Mouse (Mus musculus) frontal cortex, postnatal 10 days (tissue): ENCODE results near the gene Bcl11a.

Experiments
- DNase-seq, 2 experiments: peaks; one replicate each; pipeline ENCODE4 v3.0.0; 2022; ENCODE audit warnings: low spot score in 2 of 2, mixed read lengths in 1 of 2

Bcl11a gene

GRCm38 (mm10) chr11:24152076-24152784, 74.4 kb downstream of the Bcl11a start:
- DNase-seq = no peak

DNA sequence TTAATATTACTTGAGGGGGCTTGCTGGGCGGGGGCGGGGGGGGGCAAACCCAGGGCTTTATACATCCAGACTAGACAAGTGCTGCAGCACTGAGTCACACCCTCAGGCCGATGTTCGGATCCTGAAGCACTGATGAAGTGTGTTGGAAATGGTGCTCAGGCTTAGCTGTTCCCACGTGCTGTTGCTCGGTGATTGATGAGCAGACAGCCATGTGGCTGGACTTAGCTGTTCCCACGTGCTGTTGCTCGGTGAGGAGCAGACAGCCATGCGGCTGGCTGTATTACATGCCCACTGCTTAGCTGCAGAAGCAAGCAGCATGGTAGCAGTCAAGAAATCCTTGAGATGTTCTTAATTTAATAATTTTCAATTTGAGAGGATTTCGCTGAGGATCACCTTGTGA, 75.2 kb downstream of the Bcl11a start:
- no peak for DNase-seq

DNA sequence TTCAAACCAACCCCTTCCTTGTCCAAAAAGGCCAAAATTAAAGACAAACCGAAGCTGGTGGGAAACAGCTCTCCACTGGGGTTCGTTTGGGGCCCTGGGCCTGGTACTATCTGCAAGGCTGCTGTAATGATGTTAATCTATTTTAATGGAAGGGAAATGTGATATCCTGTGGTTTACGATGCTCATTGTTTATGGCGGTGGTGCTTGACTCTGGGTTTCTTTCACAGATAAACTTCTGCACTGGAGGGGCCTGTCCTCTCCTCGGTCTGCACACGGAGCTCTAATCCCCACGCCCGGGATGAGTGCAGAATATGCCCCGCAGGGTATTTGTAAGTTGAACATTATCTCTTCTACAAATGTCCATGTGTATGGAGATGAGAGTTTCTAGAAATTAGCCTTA, 80.2 kb downstream of the Bcl11a start:
- no peak for DNase-seq

- no peak for DNase-seq
Observed at GRCm38 (mm10) chr11:24159656-24160055, 81.8 kb downstream of the Bcl11a start.

- no peak for DNase-seq
Observed at GRCm38 (mm10) chr11:24161458-24161857, 83.6 kb downstream of the Bcl11a start.

GRCm38 (mm10) chr11:24162056-24162455, 84.2 kb downstream of the Bcl11a start:
- peak in 1 of 2 experiments; percentile 59 for DNase-seq

DNA sequence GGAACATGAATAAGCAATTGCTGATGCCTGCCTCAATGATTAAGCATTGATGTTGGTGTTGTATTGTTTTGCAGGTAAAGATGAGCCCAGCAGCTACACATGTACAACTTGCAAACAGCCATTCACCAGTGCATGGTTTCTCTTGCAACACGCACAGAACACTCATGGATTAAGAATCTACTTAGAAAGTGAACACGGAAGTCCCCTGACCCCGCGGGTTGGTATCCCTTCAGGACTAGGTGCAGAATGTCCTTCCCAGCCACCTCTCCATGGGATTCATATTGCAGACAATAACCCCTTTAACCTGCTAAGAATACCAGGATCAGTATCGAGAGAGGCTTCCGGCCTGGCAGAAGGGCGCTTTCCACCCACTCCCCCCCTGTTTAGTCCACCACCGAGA, 85.2 kb downstream of the Bcl11a start:
- DNase-seq = no peak

GRCm38 (mm10) chr11:24164065-24164464, 86.2 kb downstream of the Bcl11a start:
- no peak for DNase-seq

- no peak for DNase-seq
Observed at GRCm38 (mm10) chr11:24171675-24172285, 93.9 kb downstream of the Bcl11a start.

GRCm38 (mm10) chr11:24172585-24172984, 94.7 kb downstream of the Bcl11a start:
- DNase-seq = no peak

GRCm38 (mm10) chr11:24174161-24174792, 96.4 kb downstream of the Bcl11a start:
- no peak for DNase-seq

DNA sequence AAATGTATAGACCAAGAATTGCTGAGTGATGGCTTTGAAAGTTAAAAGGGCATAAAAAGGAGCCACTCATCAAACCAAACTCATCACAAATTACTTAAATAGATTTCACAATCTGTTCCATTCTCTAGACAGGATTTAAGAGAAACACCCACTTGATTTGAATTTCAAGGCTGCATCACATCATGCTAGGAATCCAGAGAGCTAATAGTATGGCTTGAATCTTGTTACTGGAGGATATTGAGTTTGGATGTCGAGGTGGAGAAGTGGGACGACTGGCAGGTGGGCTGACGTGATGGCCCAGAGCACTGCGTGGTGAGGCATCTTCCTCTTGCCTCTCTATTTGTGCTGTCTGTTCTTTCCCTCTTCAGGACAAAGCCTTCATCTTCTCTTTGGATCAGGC, 99.6 kb downstream of the Bcl11a start:
- DNase-seq = no peak

GRCm38 (mm10) chr11:24178823-24179476, 101.1 kb downstream of the Bcl11a start:
- DNase-seq = no peak

GRCm38 (mm10) chr11:24180040-24180439, 102.2 kb downstream of the Bcl11a start:
- DNase-seq = no peak

DNA sequence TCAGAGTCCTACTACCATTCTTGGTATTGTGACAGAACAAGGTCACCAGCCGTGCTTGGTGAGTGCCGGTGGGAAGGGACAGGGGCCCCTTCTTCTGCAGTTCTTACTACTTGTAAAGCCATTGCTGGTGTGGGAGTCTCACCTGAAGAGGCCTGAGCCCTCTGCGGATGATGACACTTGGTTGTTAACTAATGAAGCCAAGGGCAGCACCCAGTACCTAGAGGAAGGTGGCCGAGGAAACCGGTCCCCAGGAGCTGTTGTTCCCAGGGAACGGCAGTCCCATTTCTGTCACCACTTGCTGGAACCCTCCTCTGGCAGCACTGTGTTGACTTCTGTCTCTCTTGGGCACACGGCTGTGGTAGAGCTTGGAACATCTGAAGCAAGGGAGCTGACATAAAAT, 105.6 kb downstream of the Bcl11a start:
- no peak for DNase-seq

DNA sequence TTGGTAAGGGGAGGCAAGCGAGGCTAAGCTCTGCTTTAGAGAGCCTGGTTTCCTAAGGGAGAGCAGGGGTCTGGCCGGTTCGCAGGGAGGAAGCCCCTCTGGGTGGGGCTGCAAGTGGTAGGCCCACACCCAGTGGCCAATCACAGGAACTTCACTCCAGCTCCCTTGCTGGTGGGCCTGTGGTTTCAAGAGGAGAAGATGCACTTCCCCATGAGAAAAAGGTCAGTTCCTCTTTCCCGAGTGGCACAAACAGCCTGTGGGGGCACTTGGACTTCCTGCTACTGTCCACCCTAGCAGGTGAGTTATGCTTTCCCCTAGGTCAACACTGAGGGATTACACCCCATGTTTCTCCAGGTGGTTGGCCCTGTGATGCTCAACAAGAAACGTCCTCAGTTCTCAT, 107.1 kb downstream of the Bcl11a start:
- DNase-seq = no peak

DNA sequence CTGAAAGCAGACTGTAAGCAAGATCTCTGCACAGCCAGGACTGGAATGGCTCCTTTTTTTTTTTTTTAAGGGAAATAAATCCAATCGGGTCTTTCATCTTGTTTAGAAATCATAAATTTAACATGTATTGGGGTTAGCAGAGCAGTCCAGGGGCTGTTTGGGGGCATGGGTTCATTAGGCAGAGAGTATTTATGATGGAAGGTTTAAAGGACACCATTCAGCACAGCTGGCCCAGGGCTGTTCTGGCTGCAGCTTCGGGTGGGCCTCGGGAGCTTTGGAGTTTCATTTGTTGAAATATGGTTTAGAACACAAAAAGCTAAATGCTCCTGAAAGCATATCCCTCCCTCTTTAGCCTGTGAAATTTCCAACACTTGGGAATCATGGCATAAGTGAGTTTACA, 112.6 kb downstream of the Bcl11a start:
- no peak for DNase-seq

DNA sequence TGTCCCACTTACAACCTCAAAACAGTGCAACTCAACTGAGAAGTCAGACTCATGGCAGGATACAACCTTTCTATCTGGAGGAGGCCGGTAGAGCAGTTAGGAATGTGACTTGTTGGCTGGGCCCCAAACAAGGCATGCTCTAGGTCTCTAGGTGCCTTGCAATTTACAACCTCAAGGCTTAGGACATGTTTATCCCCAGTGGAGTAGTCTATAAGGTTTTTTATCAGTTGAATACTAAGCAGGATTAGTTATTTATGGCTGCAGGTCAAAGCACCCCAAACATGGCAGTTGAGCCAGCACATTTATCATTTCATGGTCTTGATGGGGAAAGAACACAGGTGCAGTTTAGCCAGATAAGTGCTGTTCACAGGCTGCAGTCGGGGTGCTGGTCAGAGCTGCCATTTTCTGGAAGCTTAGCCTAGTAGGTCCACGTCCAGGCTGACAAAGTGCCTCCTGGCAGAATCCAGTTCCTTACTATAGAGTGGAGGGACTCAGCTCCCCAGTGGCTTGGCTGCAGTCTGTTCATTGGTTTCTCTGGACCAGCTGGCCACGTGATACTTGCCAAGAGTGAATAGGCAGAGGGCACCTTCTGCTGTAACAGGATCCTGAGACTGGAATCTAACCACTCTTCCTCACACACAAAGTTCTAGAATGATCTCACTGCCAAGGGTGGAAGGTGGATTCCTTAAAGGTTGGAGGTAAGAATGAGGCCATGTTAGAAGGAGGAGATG, 118.8 kb downstream of the Bcl11a start:
- DNase-seq = no peak

DNA sequence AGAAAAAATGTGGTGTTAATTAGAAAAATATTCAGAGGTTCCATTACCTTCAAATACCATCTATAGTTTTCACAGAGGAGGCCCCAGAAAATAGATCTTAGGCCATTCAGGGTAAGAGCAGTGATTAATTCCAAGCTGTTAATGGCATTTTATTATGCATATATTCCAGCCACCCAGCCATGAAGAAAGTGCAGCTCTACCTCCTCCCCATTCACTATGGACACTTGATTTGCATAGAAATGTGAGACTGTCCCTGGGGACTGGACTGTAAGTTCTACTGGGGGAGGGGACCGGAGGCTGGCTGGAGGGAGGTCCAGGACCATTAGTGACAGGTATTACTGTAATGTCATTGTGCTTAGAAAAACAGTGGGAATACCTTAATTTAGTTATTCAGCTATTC, 119.6 kb downstream of the Bcl11a start:
- DNase-seq = no peak

DNA sequence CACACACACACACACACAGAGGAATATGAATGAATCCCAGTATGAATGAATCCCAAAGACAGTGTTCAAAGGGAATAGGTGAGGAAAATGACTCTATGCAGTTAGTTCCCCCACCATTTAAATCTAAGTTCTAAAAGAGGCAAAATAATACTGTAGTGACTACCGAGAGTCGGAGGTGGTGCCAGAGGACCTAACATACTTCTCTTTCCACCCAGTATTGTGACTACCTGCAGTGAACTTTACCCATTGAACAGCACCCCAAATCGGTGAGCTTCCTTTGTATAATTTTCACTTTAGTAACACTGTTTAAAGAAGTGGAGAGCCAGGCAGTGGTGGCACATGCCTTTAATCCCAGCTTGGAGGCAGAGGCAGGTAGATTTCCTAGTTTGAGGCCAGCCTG, 121.7 kb downstream of the Bcl11a start:
- DNase-seq = no peak

DNA sequence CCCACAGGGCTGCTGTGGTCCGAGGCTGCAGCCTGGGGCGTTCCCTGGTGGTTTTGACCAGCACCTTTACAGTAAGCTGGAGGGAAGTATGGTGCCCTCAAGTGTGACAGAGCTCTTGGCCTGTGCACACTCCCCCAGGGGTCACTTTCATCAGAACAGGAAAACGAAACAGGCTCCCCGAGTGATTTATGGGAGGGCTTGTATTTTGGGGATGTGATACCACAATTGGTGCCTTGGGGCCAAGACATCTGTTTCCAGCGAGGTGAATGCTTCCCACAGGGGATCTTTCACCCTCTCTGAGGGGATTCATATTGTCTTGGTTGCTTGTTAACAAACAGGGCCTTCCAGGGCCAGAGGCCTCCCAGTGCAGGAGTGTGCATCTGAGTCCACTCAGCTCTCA, 122.5 kb downstream of the Bcl11a start:
- DNase-seq = no peak

DNA sequence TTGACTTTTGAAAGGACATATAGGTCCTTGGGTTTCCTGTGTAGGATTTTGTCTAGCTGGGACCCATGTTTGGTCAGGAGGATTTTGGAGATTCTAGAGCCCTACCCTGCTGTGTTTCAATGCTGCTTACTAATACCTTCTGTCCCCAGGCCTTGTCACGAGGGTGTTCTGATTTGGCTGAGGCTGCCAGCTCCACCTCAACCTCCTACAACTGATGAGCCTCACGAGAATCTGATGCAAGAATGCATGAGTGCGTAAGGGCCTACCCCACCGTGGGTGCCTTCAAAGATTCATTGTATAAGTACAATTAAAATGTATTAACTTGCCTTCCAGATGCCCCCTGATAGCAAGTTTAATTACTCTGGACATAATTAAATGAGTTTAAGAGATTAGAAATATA, 123.4 kb downstream of the Bcl11a start:
- DNase-seq = no peak
